8 mouse cellular contexts compared by ENCODE assay signal in the genomic region with DNA sequence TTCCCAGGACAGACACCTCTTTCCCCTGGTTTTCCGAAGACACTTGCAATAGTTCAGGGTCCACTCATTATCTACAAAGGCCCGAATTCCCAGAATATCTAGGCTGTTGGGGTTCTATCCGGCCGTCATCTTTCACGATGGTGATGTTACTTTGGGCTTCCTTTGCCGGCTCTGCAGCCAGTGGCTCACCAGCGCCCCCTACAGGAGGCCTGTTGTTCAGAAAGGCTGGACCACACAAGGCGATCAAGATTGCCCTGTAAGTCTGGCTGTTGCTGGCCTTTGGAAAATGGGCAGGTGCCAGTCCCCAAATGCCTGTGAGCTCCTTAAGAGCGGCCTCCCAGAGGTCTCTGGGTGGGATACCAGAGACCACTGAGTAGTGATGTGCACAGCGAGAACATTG. TPM values are rescaled to one million over a fixed set of nuclear protein-coding genes. Genes with fewer than 3 reads are reported as not detected.
DNase-seq lines count a peak whose midpoint lies in the region; ATAC-seq lines count a peak whose summit lies in the region.
"Had no signal": no experiment of that assay in that cellular context is flagged by ENCODE, and none has a peak within 500 bp of the region (broad histone marks: within the 10 kb centered on the region; RNA-seq: fewer than 3 reads in every experiment).

No protein-coding gene starts in this region.

- peaks cover 2% of the 10 kb centered on the region; the same call in 1 of the 2 replicates for H3K4me1 ChIP-seq in hindbrain, embryonic 16.5 days (ENCODE audit: control insufficient read depth, insufficient read depth, low read depth, low read length)
- H3K4me1 ChIP-seq: megakaryocyte, embryonic 14.5 days had no signal

- DNase-seq in cerebellum, postnatal 14 days = peak; percentile 94 to 97
- DNase-seq in frontal cortex, postnatal 36 days (ENCODE audit: low spot score in 2 of 2) = peak; percentile 79
- peak; percentile 67 to 86 for DNase-seq in left cerebral cortex, postnatal 10 days (ENCODE audit: extremely low spot score in 1 of 2, low spot score in 2 of 2)
- peak; percentile 84 for DNase-seq in mesoderm, embryonic 11.5 days (ENCODE audit: low read depth, low spot score)
- DNase-seq in right cerebral cortex, postnatal 25 days = peak; percentile 69

- 10% methylated on average over 10 of the region's 10 CpGs for WGBS in hindbrain, embryonic 16.5 days

- H3K4me3 ChIP-seq in hindbrain, embryonic 16.5 days (ENCODE audit: low read length) = peak overlapping the region; percentile 27
- H3K4me3 ChIP-seq: megakaryocyte, embryonic 14.5 days had no signal

- H3K4me2 ChIP-seq in hindbrain, embryonic 16.5 days (ENCODE audit: low read length) = peak overlapping the region; percentile 59

- peak; percentile 34 for ATAC-seq in activated CD4-positive, CD25-positive, alpha-beta regulatory T cell, adult 4 months
- ATAC-seq in hindbrain, embryonic 16.5 days = peak; percentile 69

- peak overlapping the region; percentile 45 for H3K9ac ChIP-seq in hindbrain, embryonic 16.5 days (ENCODE audit: low read depth, low read length)

- H3K9me3 ChIP-seq in hindbrain, embryonic 16.5 days (ENCODE audit: control insufficient read depth, low read length) = no peaks in the 10 kb centered on the region
- H3K9me3 ChIP-seq: megakaryocyte, embryonic 14.5 days had no signal

- no peaks in the 10 kb centered on the region for H3K27me3 ChIP-seq in hindbrain, embryonic 16.5 days (replicated peaks; ENCODE audit: control insufficient read depth, insufficient read depth, low read length)
- H3K27me3 ChIP-seq: megakaryocyte, embryonic 14.5 days had no signal

- no peak overlapping the region for H3K27ac ChIP-seq in hindbrain, embryonic 16.5 days (ENCODE audit: low read depth, low read length)

- intact Hi-C loops in left cerebral cortex, postnatal 10 days (cut with DNase I) = loop anchor here (2.0 kb wide), 1 partner anchor 102 kb away; no protein-coding TSS in a partner anchor

- no peaks in the 10 kb centered on the region for H3K36me3 ChIP-seq in hindbrain, embryonic 16.5 days (ENCODE audit: control insufficient read depth, insufficient read depth, low read length)

RNA-seq across cellular contexts. Expression of a gene that starts 41.3 kb away (rescaled TPM):
- under 1 TPM; 0.17 to 0.20 TPM for polyA plus RNA-seq in activated CD4-positive, CD25-positive, alpha-beta regulatory T cell, adult 4 months (2017; shearing (Covaris generic))
- polyA plus RNA-seq in hindbrain, embryonic 16.5 days (2015; fragmentation: Nextera tagmentation; extraction: Ambion mirVana) = 5.5 and 6.2 TPM in 2 replicates
- 10 to 100 TPM; 14.6 to 15.1 TPM for total RNA-seq in left cerebral cortex, postnatal 10 days (2021)

RNA-seq across cellular contexts. Expression of a gene that starts 42.4 kb away (rescaled TPM):
- polyA plus RNA-seq in activated CD4-positive, CD25-positive, alpha-beta regulatory T cell, adult 4 months (2017; shearing (Covaris generic)) = 100 to 1,000 TPM in 1 of 2 experiments, 10 to 100 TPM in 1; 91.1 to 112 TPM
- polyA plus RNA-seq in hindbrain, embryonic 16.5 days (2015; fragmentation: Nextera tagmentation; extraction: Ambion mirVana) = 33.2 and 33.5 TPM in 2 replicates
- total RNA-seq in left cerebral cortex, postnatal 10 days (2021) = 100 to 1,000 TPM; 123 to 134 TPM
